Mouse (Mus musculus) midbrain, embryonic 12.5 days (tissue): Measurements from ENCODE around the gene C530008M17Rik. TPM values are rescaled to one million over a fixed set of nuclear protein-coding genes. Genes with fewer than 3 reads are reported as not detected.

Source experiments
- ATAC-seq: fragments of 200-750 bp; cut with Nextera tagmentation; 2 replicates; pipeline ENCODE4 v1.8.0; 2017; ENCODE audit warnings: low read depth, moderate TSS enrichment, moderate library complexity; ENCODE audit not compliant: low FRiP score
- H3K27ac ChIP-seq: fragments of 300-500 bp; sonication (generic); replicated peaks from 2 replicates; pipeline ENCODE4 v1.5.1; 2016; ENCODE audit warnings: mild to moderate bottlenecking
- H3K27me3 ChIP-seq: fragments of 300-500 bp; sonication (generic); 2 replicates; pipeline ENCODE4 v1.6.1; 2016; ENCODE audit warnings: mild to moderate bottlenecking
- H3K36me3 ChIP-seq: fragments of 300-500 bp; sonication (generic); 2 replicates; pipeline ENCODE4 v1.6.1; 2016
- H3K4me1 ChIP-seq: fragments of 300-500 bp; sonication (generic); 2 replicates; pipeline ENCODE4 v1.6.1; 2016
- H3K4me2 ChIP-seq: fragments of 300-500 bp; sonication (generic); replicated peaks from 2 replicates; pipeline ENCODE4 v1.6.1; 2016; ENCODE audit warnings: mild to moderate bottlenecking, moderate library complexity
- H3K4me3 ChIP-seq: fragments of 300-500 bp; sonication (generic); 2 replicates; pipeline ENCODE4 v1.5.1; 2016; ENCODE audit warnings: mild to moderate bottlenecking
- H3K9ac ChIP-seq: fragments of 300-500 bp; sonication (generic); replicated peaks from 2 replicates; pipeline ENCODE4 v1.6.1; 2016; ENCODE audit warnings: mild to moderate bottlenecking, moderate library complexity
- H3K9me3 ChIP-seq: fragments of 300-500 bp; sonication (generic); 2 replicates; pipeline ENCODE4 v1.6.1; 2016; ENCODE audit warnings: mild to moderate bottlenecking
- WGBS: fragments of 180-500 bp; shearing (Covaris S2); methylation state at CpG from one replicate; pipeline ENCODE4 v1.1.7; 2016; 5-methylcytosine and 5-hydroxymethylcytosine counted together
- polyA plus RNA-seq: library from polyadenylated mRNA; unstranded; fragments of >200 nt; fragmentation: Nextera tagmentation; extraction: Ambion mirVana; gene quantifications from 2 replicates; pipeline ENCODE4 v1.2.1, GENCODE M21; 2016

C530008M17Rik gene
- polyA plus RNA-seq, 1 experiment from 2014 or later = 74.1 TPM

GRCm38 (mm10) chr5:76645091-76645868 is 11.0 kb upstream of the C530008M17Rik start:
- WGBS = 97% methylated on average over 10 of the region's 10 CpGs
- Histone ChIP-seq H3K9ac (no peak overlapping the region), H3K27ac (no peak overlapping the region), H3K36me3 (peaks cover 38% of the 10 kb centered on the region), H3K4me3 (no peak overlapping the region), H3K9me3 (no peaks in the 10 kb centered on the region), H3K27me3 (no peaks in the 10 kb centered on the region), H3K4me2 (no peak overlapping the region), H3K4me1 (no peaks in the 10 kb centered on the region)
- no peak for ATAC-seq

- Histone ChIP-seq H3K4me2 (no peak overlapping the region), H3K9ac (no peak overlapping the region), H3K36me3 (no peaks in the 10 kb centered on the region), H3K9me3 (no peaks in the 10 kb centered on the region), H3K27me3 (peaks cover 7% of the 10 kb centered on the region; the same call in 1 of the 2 replicates), H3K4me1 (0 out of 2 replicates have a peak, but pooled peaks cover 7% of the 10 kb centered on the region), H3K4me3 (no peak overlapping the region), H3K27ac (no peak overlapping the region)
- WGBS = 79% methylated on average over 4 of the region's 4 CpGs
- ATAC-seq = no peak
Measured at GRCm38 (mm10) chr5:76649897-76650296, 6.4 kb upstream of the C530008M17Rik start.

- H3K4me3 ChIP-seq = no peak overlapping the region
- H3K27me3 ChIP-seq = peaks cover 12% of the 10 kb centered on the region; the same call in 1 of the 2 replicates
- peak; percentile 65 for ATAC-seq
- H3K9me3 ChIP-seq = no peaks in the 10 kb centered on the region
- 0 out of 2 replicates have a peak, but pooled peaks cover 7% of the 10 kb centered on the region for H3K4me1 ChIP-seq
- no peak overlapping the region for H3K9ac ChIP-seq
- H3K27ac ChIP-seq = no peak overlapping the region
- H3K4me2 ChIP-seq = no peak overlapping the region
- H3K36me3 ChIP-seq = no peaks in the 10 kb centered on the region
- WGBS = 62% methylated on average over 5 of the region's 5 CpGs
Measured at GRCm38 (mm10) chr5:76651151-76651725, 5.1 kb upstream of the C530008M17Rik start.

- ATAC-seq = peak; percentile 93
- WGBS = under 1% methylated on average over 68 of the region's 80 CpGs
- no peaks in the 10 kb centered on the region for H3K9me3 ChIP-seq
Measured at GRCm38 (mm10) chr5:76657245-76658083, 1.2 kb downstream of the C530008M17Rik start.

GRCm38 (mm10) chr5:76658084-76658934 is 2.0 kb downstream of the C530008M17Rik start:
- Histone ChIP-seq H3K4me2 (peak overlapping the region; percentile 76), H3K27me3 (peaks cover 12% of the 10 kb centered on the region; the same call in 1 of the 2 replicates), H3K36me3 (no peaks in the 10 kb centered on the region), H3K27ac (peak overlapping the region; percentile 97), H3K9ac (peak overlapping the region; percentile 98), H3K9me3 (no peaks in the 10 kb centered on the region), H3K4me3 (peak overlapping the region; percentile 88), H3K4me1 (peaks cover 21% of the 10 kb centered on the region)
- peak; percentile 82 for ATAC-seq
- under 1% methylated on average over 37 of the region's 38 CpGs for WGBS

More at GRCm38 (mm10) chr5:76657245-76658083, 1.2 kb downstream of the C530008M17Rik start:
- H3K27me3 ChIP-seq = peaks cover 12% of the 10 kb centered on the region; the same call in 1 of the 2 replicates
- peaks cover 21% of the 10 kb centered on the region for H3K4me1 ChIP-seq
- H3K4me3 ChIP-seq = peak overlapping the region; percentile 88
- peak overlapping the region; percentile 97 for H3K27ac ChIP-seq
- peak overlapping the region; percentile 98 for H3K9ac ChIP-seq
- H3K36me3 ChIP-seq = no peaks in the 10 kb centered on the region
- H3K4me2 ChIP-seq = peak overlapping the region; percentile 76

- ATAC-seq = no peak
- Histone ChIP-seq H3K9me3 (no peaks in the 10 kb centered on the region), H3K4me1 (peaks cover 30% of the 10 kb centered on the region), H3K9ac (no peak overlapping the region), H3K27ac (no peak overlapping the region), H3K27me3 (0 out of 2 replicates have a peak, but pooled peaks cover 4% of the 10 kb centered on the region), H3K4me3 (no peak overlapping the region), H3K4me2 (peak overlapping the region; percentile 76), H3K36me3 (no peaks in the 10 kb centered on the region)
- 90% methylated on average over 8 of the region's 8 CpGs for WGBS
Measured at GRCm38 (mm10) chr5:76659958-76660635, 3.8 kb downstream of the C530008M17Rik start.

- no peak for ATAC-seq
- Histone ChIP-seq H3K4me2 (no peak overlapping the region), H3K27ac (no peak overlapping the region), H3K4me3 (no peak overlapping the region), H3K27me3 (no peaks in the 10 kb centered on the region), H3K9ac (no peak overlapping the region), H3K4me1 (peaks cover 39% of the 10 kb centered on the region), H3K9me3 (no peaks in the 10 kb centered on the region), H3K36me3 (no peaks in the 10 kb centered on the region)
- 91% methylated on average over 4 of the region's 4 CpGs for WGBS
Measured at GRCm38 (mm10) chr5:76661310-76661709, 5.0 kb downstream of the C530008M17Rik start.

- no peak overlapping the region; the same call in 1 of the 2 replicates for H3K4me2 ChIP-seq
- peaks cover 45% of the 10 kb centered on the region for H3K4me1 ChIP-seq
- no peaks in the 10 kb centered on the region for H3K27me3 ChIP-seq
- no peak for ATAC-seq
- H3K36me3 ChIP-seq = no peaks in the 10 kb centered on the region
- H3K4me3 ChIP-seq = no peak overlapping the region
- H3K9ac ChIP-seq = no peak overlapping the region
- H3K9me3 ChIP-seq = no peaks in the 10 kb centered on the region
- H3K27ac ChIP-seq = peak overlapping the region; percentile 70
- 76% methylated on average over 7 of the region's 7 CpGs for WGBS
Measured at GRCm38 (mm10) chr5:76664936-76665335, 8.6 kb downstream of the C530008M17Rik start.

GRCm38 (mm10) chr5:76665421-76665820 is 9.1 kb downstream of the C530008M17Rik start:
- 28% methylated on average over 7 of the region's 7 CpGs for WGBS
- Histone ChIP-seq H3K4me2 (0 out of 2 replicates have a peak overlapping the region, but pooled peaks have one; percentile 9), H3K27ac (peak overlapping the region; percentile 81), H3K9me3 (no peaks in the 10 kb centered on the region), H3K4me3 (no peak overlapping the region), H3K36me3 (no peaks in the 10 kb centered on the region), H3K9ac (no peak overlapping the region), H3K4me1 (peaks cover 40% of the 10 kb centered on the region), H3K27me3 (no peaks in the 10 kb centered on the region)
- ATAC-seq = peak; percentile 85

GRCm38 (mm10) chr5:76666026-76666756 is 9.9 kb downstream of the C530008M17Rik start:
- H3K9ac ChIP-seq = no peak overlapping the region
- H3K4me3 ChIP-seq = no peak overlapping the region
- H3K27me3 ChIP-seq = no peaks in the 10 kb centered on the region
- 66% methylated on average over 6 of the region's 6 CpGs for WGBS
- no peak overlapping the region for H3K4me2 ChIP-seq
- peaks cover 6% of the 10 kb centered on the region; the same call in 1 of the 2 replicates for H3K36me3 ChIP-seq
- H3K27ac ChIP-seq = peak overlapping the region; percentile 81
- peaks cover 32% of the 10 kb centered on the region for H3K4me1 ChIP-seq
- peak; percentile 51 for ATAC-seq
- no peaks in the 10 kb centered on the region for H3K9me3 ChIP-seq
